In the genomic region with DNA sequence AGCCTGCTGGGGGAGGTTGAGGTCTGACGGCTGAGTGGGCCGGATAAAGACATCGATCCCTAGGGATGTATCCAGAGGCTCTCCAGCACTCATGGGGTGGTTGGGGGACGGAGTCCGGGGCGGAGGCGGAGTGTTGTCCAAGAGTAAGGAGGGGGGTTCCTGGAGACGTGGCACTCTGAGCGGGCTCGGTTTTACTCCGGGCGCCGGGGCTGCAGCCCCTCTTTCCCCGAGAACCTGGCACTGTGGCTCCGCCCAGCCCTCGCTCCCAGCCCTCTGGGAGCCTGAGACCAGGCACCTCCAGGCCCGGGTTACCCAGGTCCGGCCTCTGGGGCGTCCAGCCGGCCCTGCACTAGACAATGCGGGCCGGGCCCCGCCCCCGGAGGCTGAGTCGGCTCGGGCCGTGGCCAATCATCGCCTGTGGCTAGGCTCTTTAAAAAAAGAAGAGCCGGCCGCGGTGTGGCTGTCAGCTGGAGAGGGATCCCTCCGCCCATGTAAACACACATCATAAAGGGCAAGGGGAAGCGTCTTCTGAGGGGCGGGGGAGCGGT, we compare ENCODE assay signal across 8 mouse cellular contexts. TPM values are rescaled to one million over a fixed set of nuclear protein-coding genes. Genes with fewer than 3 reads are reported as not detected.
DNase-seq lines count a peak whose midpoint lies in the region; ATAC-seq and TF ChIP-seq lines count a peak whose summit lies in the region.

No protein-coding gene starts in this region.

- peak; percentile 97 for DNase-seq in MEL (ENCODE audit: low read depth, low spot score)
- DNase-seq in cerebellum, adult 2 months, result peak; percentile 95 to 98
- peak; percentile 94 for DNase-seq in forelimb bud, embryonic 11.5 days (ENCODE audit: low read depth, low spot score)
- peak; percentile 97 for DNase-seq in hindbrain, embryonic 10.5 days (ENCODE audit: low spot score)
- DNase-seq in layer of hippocampus, adult 9-11 months, result peak; percentile 97
- peak; percentile 98 for DNase-seq in lung, postnatal 0 days (ENCODE audit: low spot score)
- peak; percentile 90 for DNase-seq in ovary, postnatal 14 days (ENCODE audit: low spot score)
- DNase-seq in thymus, postnatal 14 days, result peak; percentile 94

- TF ChIP-seq POLR2A in MEL (IDR thresholded peaks at IDR 0.05; ENCODE audit: control insufficient read depth in 1 of 2, insufficient read depth in 1 of 2, low read depth in 1 of 2, low read length in 2 of 2, poor library complexity in 1 of 2), result peak; percentile 61 to 78; a peak in 3 of 4 replicates
- peak; percentile 54; the same call in 1 of the 2 replicates for TF ChIP-seq POLR2A in cerebellum, adult 2 months (IDR thresholded peaks at IDR 0.05; ENCODE audit: borderline replicate concordance, insufficient read depth, low read length)

- H3K79me2 ChIP-seq in MEL (ENCODE audit: control insufficient read depth, insufficient read depth, low read length, poor library complexity), result peaks cover 20% of the 10 kb centered on the region

- 0 out of 6 replicates have a peak, but pooled peaks of 1 of the 3 experiments have one; percentile 6 for TF ChIP-seq CTCF in MEL (IDR thresholded peaks at IDR 0.05 in 2 of 3, conservative IDR thresholded peaks at IDR 0.05 in 1 of 3; ENCODE audit: control insufficient read depth in 1 of 3, insufficient read depth in 1 of 3, low read depth in 2 of 3, low read length in 3 of 3, poor library complexity in 1 of 3, severe bottlenecking in 1 of 3)
- no peak for TF ChIP-seq CTCF in cerebellum, adult 2 months (IDR thresholded peaks at IDR 0.05; ENCODE audit: borderline replicate concordance, insufficient read depth, low read depth, low read length)
- TF ChIP-seq CTCF in lung, postnatal 0 days (IDR thresholded peaks at IDR 0.05), result no peak

- ATAC-seq in lung, postnatal 0 days, result peak; percentile 94

- under 1% methylated on average over 35 of the region's 35 CpGs for WGBS in cerebellum, adult 2 months
- WGBS in hindbrain, embryonic 10.5 days, result under 1% methylated on average over 35 of the region's 35 CpGs
- WGBS in lung, postnatal 0 days, result under 1% methylated on average over 33 of the region's 35 CpGs

- peaks cover 0 to 8% of the 10 kb centered on the region in 2 experiments; a peak in 2 of 4 replicates for H3K36me3 ChIP-seq in MEL (ENCODE audit: control insufficient read depth in 1 of 2, insufficient read depth in 2 of 2, low read length in 2 of 2)
- no peaks in the 10 kb centered on the region for H3K36me3 ChIP-seq in hindbrain, embryonic 10.5 days
- no peaks in the 10 kb centered on the region for H3K36me3 ChIP-seq in lung, postnatal 0 days (ENCODE audit: insufficient read depth, low read length)

- peak overlapping the region; percentile 42 for H3K27ac ChIP-seq in MEL (ENCODE audit: control insufficient read depth, low read depth, low read length)
- H3K27ac ChIP-seq in cerebellum, adult 2 months (ENCODE audit: insufficient read depth, low read length), result peak overlapping the region; percentile 62
- peak overlapping the region; percentile 93 for H3K27ac ChIP-seq in hindbrain, embryonic 10.5 days
- H3K27ac ChIP-seq in lung, postnatal 0 days (ENCODE audit: low read length), result peak overlapping the region; percentile 82

- TF ChIP-seq RAD21 in MEL (IDR thresholded peaks at IDR 0.05; ENCODE audit: low read depth, low read length), result no peak

- no peaks in the 10 kb centered on the region for H3K27me3 ChIP-seq in MEL (ENCODE audit: control insufficient read depth in 1 of 2, insufficient read depth in 2 of 2, low read length in 2 of 2)
- no peaks in the 10 kb centered on the region for H3K27me3 ChIP-seq in cerebellum, adult 2 months (ENCODE audit: control insufficient read depth, insufficient read depth, low read length)
- H3K27me3 ChIP-seq in hindbrain, embryonic 10.5 days (ENCODE audit: insufficient read depth, poor library complexity, severe bottlenecking), result peaks cover 11% of the 10 kb centered on the region
- no peaks in the 10 kb centered on the region for H3K27me3 ChIP-seq in lung, postnatal 0 days (replicated peaks; ENCODE audit: insufficient read depth, low read length)

- peak overlapping the region; percentile 96 for H3K4me2 ChIP-seq in lung, postnatal 0 days (replicated peaks; ENCODE audit: low read depth, low read length)

- no peaks in the 10 kb centered on the region for H3K9me3 ChIP-seq in MEL (replicated peaks; ENCODE audit: insufficient read depth, low read length)
- H3K9me3 ChIP-seq in hindbrain, embryonic 10.5 days, result no peaks in the 10 kb centered on the region
- H3K9me3 ChIP-seq in lung, postnatal 0 days (ENCODE audit: low read length), result no peaks in the 10 kb centered on the region

- H3K9ac ChIP-seq in MEL (ENCODE audit: control insufficient read depth, low read depth, low read length, poor library complexity, severe bottlenecking), result peak overlapping the region; percentile 88
- H3K9ac ChIP-seq in lung, postnatal 0 days (replicated peaks; ENCODE audit: low read depth), result peak overlapping the region; percentile 54

- peaks cover 8 to 27% of the 10 kb centered on the region in 2 experiments for H3K4me1 ChIP-seq in MEL (ENCODE audit: control insufficient read depth in 1 of 2, insufficient read depth in 2 of 2, low read length in 2 of 2)
- H3K4me1 ChIP-seq in cerebellum, adult 2 months (ENCODE audit: control insufficient read depth, insufficient read depth, low read length), result no peaks in the 10 kb centered on the region
- H3K4me1 ChIP-seq in hindbrain, embryonic 10.5 days (replicated peaks), result peaks cover 37% of the 10 kb centered on the region
- peaks cover 11% of the 10 kb centered on the region; the same call in 1 of the 2 replicates for H3K4me1 ChIP-seq in lung, postnatal 0 days (ENCODE audit: insufficient read depth, low read depth, low read length)

- H3K4me3 ChIP-seq in MEL (ENCODE audit: control insufficient read depth in 1 of 2, insufficient read depth in 1 of 2, low read depth in 2 of 2, low read length in 2 of 2), result peak overlapping the region; percentile 87 to 91
- peak overlapping the region; percentile 91 for H3K4me3 ChIP-seq in cerebellum, adult 2 months (replicated peaks; ENCODE audit: insufficient read depth, low read depth, low read length)
- H3K4me3 ChIP-seq in hindbrain, embryonic 10.5 days, result peak overlapping the region; percentile 62
- H3K4me3 ChIP-seq in lung, postnatal 0 days (ENCODE audit: low read depth, low read length), result peak overlapping the region; percentile 53

- 0 out of 4 replicates have a peak, but pooled peaks of 1 of the 2 experiments have one; percentile 26 for TF ChIP-seq EP300 in MEL (IDR thresholded peaks at IDR 0.05; ENCODE audit: low read depth in 1 of 2, low read length in 2 of 2)
- no peak; the same call in 1 of the 2 replicates for TF ChIP-seq EP300 in lung, postnatal 0 days (IDR thresholded peaks at IDR 0.05)

TF ChIP-seq in MEL, 35 proteins besides CTCF, POLR2A, EP300 and RAD21 (continues in another document):
- TF ChIP-seq CHD1 (IDR thresholded peaks at IDR 0.05; ENCODE audit: low read depth, low read length) (no peak), GATA1 (IDR thresholded peaks at IDR 0.05; ENCODE audit: low read depth, low read length) (no peak), NELFE (IDR thresholded peaks at IDR 0.05; ENCODE audit: low read depth, low read length) (peak; percentile 57), RCOR1 (IDR thresholded peaks at IDR 0.05; ENCODE audit: low read depth, low read length) (no peak), MAFK (IDR thresholded peaks at IDR 0.05; ENCODE audit: borderline replicate concordance, low read depth, low read length) (peak; percentile 63; the same call in 1 of the 2 replicates), JUND (IDR thresholded peaks at IDR 0.05; ENCODE audit: low read depth, low read length) (no peak), TAL1 (IDR thresholded peaks at IDR 0.05; ENCODE audit: low read length) (no peak), ZC3H11A (IDR thresholded peaks at IDR 0.05; ENCODE audit: low read depth, low read length) (no peak), USF1 (IDR thresholded peaks at IDR 0.05; ENCODE audit: low read depth, low read length) (peak; percentile 48), ETS1 (IDR thresholded peaks at IDR 0.05; ENCODE audit: low read depth, low read length) (peak; percentile 97), TBP (IDR thresholded peaks at IDR 0.05; ENCODE audit: low read depth, low read length) (peak; percentile 58; the same call in 1 of the 2 replicates), ZNF384 (IDR thresholded peaks at IDR 0.05; ENCODE audit: low read depth, low read length) (peak; percentile 65; the same call in 1 of the 2 replicates), MAX (IDR thresholded peaks at IDR 0.05; ENCODE audit: low read length) (peak; percentile 95), TCF12 (IDR thresholded peaks at IDR 0.05; ENCODE audit: low read depth, low read length) (peak; percentile 65), MAZ (IDR thresholded peaks at IDR 0.05; ENCODE audit: low read depth, low read length) (peak; percentile 98), HCFC1 (IDR thresholded peaks at IDR 0.05; ENCODE audit: low read depth, low read length) (peak; percentile 80), UBTF (IDR thresholded peaks at IDR 0.05; ENCODE audit: borderline replicate concordance, insufficient read depth, low read depth, low read length) (no peak), SIN3A (IDR thresholded peaks at IDR 0.05; ENCODE audit: low read length) (peak; percentile 100), BHLHE40 (IDR thresholded peaks at IDR 0.05; ENCODE audit: borderline replicate concordance, low read depth, low read length) (no peak), ELF1 (IDR thresholded peaks at IDR 0.05; ENCODE audit: low read depth, low read length) (peak; percentile 60; the same call in 1 of the 2 replicates), ZMIZ1 (IDR thresholded peaks at IDR 0.05; ENCODE audit: low read depth, low read length) (peak; percentile 66), MXI1 (IDR thresholded peaks at IDR 0.05; ENCODE audit: low read depth, low read length) (peak; percentile 98)

RNA-seq across cellular contexts. Expression of a gene that starts 3.2 kb away (rescaled TPM):
- 25.5 and 37.7 TPM in 2 replicates for total RNA-seq in MEL (2012; rRNA removed)
- polyA plus RNA-seq in MEL (2012; ENCODE audit: insufficient read depth in 1 of 2, insufficient read length in 2 of 2, low read depth in 1 of 2, low replicate concordance in 2 of 2, missing spikeins in 1 of 2), result 10 to 100 TPM; 31.8 to 48.6 TPM
- 20.5 and 22.9 TPM in 2 replicates for polyA plus RNA-seq in cerebellum, adult 2 months (2012; rRNA removed)
- polyA plus RNA-seq in hindbrain, embryonic 10.5 days (2016; fragmentation: Nextera tagmentation; extraction: Ambion mirVana), result 69.9 and 71.6 TPM in 2 replicates
- 33.3 and 37.5 TPM in 2 replicates for polyA plus RNA-seq in lung, postnatal 0 days (2015; fragmentation: Nextera tagmentation; extraction: Ambion mirVana)

RNA-seq across cellular contexts. Expression of a gene that starts 7.3 kb away (rescaled TPM):
- total RNA-seq in MEL (2012; rRNA removed), result 0.08 TPM in 1 of 2 replicates, not detected in the other
- polyA plus RNA-seq in MEL (2012; ENCODE audit: insufficient read depth in 1 of 2, insufficient read length in 2 of 2, low read depth in 1 of 2, low replicate concordance in 2 of 2, missing spikeins in 1 of 2), result under 1 TPM in 1 of 2 experiments, not detected in 1; 0.17 TPM
- polyA plus RNA-seq in cerebellum, adult 2 months (2012; rRNA removed), result 0.13 TPM in 1 of 2 replicates, not detected in the other
- polyA plus RNA-seq in hindbrain, embryonic 10.5 days (2016; fragmentation: Nextera tagmentation; extraction: Ambion mirVana), result not detected in 2 replicates
- not detected in 2 replicates for polyA plus RNA-seq in lung, postnatal 0 days (2015; fragmentation: Nextera tagmentation; extraction: Ambion mirVana)

Comparison
In these comparisons a context has a peak if more than half of its experiments do, and no peak if none do; other contexts are left out.
1. Peak in every context shown above with its lines: DNase-seq, ATAC-seq, H3K4me3 ChIP-seq and H3K27ac ChIP-seq.
2. H3K27ac ChIP-seq: peak in every context shown above with its lines; median percentile 93 in hindbrain, embryonic 10.5 days; 82 in lung, postnatal 0 days; 62 in cerebellum, adult 2 months; 42 in MEL.